Mouse (Mus musculus) midbrain, embryonic 10.5 days (tissue): ENCODE measurements around the gene Asic4. TPM values are rescaled to one million over a fixed set of nuclear protein-coding genes. Genes with fewer than 3 reads are reported as not detected.

Experiments
- DNase-seq: peaks from one replicate; pipeline ENCODE4 v3.0.0-alpha.2; 2017; ENCODE audit warnings: low spot score
- H3K27ac ChIP-seq: fragments of 300-500 bp; sonication (generic); replicated peaks from 2 replicates; pipeline ENCODE4 v1.5.1; 2016; ENCODE audit warnings: mild to moderate bottlenecking
- H3K27me3 ChIP-seq: fragments of 300-500 bp; sonication (generic); 2 replicates; pipeline ENCODE4 v1.6.1; 2016; ENCODE audit warnings: low read depth, mild to moderate bottlenecking; ENCODE audit not compliant: poor library complexity, severe bottlenecking
- H3K36me3 ChIP-seq: fragments of 300-500 bp; sonication (generic); 2 replicates; pipeline ENCODE4 v1.6.1; 2016; ENCODE audit warnings: mild to moderate bottlenecking, moderate library complexity
- H3K4me1 ChIP-seq: fragments of 300-500 bp; sonication (generic); 2 replicates; pipeline ENCODE4 v1.6.1; 2016
- H3K4me3 ChIP-seq: fragments of 300-500 bp; sonication (generic); 2 replicates; pipeline ENCODE4 v1.5.1; 2016; ENCODE audit warnings: mild to moderate bottlenecking, moderate library complexity
- H3K9me3 ChIP-seq: fragments of 300-500 bp; sonication (generic); replicated peaks from 2 replicates; pipeline ENCODE4 v1.6.1; 2016; ENCODE audit warnings: mild to moderate bottlenecking
- WGBS: fragments of 180-500 bp; shearing (Covaris S2); methylation state at CpG from one replicate; pipeline ENCODE4 v1.1.7; 2016; 5-methylcytosine and 5-hydroxymethylcytosine counted together
- polyA plus RNA-seq: library from polyadenylated mRNA; unstranded; fragments of >200 nt; fragmentation: Nextera tagmentation; extraction: Ambion mirVana; gene quantifications from 2 replicates; pipeline ENCODE4 v1.2.1, GENCODE M21; 2016

Asic4 gene
- polyA plus RNA-seq, 1 experiment from 2014 or later = 6.1 TPM

DNA sequence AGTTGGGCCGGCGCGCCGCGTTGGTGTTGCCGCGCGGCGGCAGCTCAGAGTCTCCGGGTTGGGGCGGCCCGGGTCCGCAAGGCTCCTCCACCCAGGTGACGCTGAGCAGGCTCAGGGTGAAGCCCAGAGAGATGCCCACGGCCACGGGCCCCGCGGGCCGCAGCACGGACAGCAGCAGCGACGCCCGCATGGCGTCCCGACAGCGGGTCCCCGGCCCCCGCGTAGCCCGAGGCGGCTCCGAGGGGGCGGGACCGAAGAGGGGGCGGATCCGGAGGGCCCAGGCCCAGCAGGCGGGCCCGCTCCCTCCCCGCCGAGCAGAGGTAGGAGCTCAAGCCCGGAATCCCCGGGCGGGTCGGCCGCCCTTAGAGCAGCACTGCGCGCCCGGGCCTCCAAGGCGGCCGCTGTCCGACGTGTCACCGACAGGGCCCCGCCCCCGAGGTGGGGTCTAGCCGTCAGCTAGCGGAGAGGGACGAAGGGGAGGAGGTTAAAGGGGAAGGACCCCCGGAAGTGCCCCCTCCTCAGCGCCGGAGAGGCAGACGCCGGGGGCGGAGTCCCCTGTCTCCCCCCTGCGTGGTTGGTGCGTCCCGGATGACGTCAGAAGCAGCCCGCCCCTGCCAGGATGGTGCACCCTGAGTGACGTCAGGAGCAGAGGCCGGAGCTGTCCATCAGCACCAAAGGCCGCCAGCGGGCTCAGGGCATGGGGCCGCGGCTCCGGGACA lies 28.8 kb downstream of the Asic4 start, which contains the start of the genes Chpf and Tmem198:
Chpf (minus strand) TSS at position 392 of the 719 bp plus-strand sequence.
Tmem198 (plus strand) TSS at position 617 of the 719 bp plus-strand sequence.
- Histone ChIP-seq H3K36me3 (peaks cover 41% of the 10 kb centered on the region), H3K9me3 (no peaks in the 10 kb centered on the region), H3K4me3 (peak within 1 kb of the TSS; percentile 94), H3K4me1 (peaks cover 38% of the 10 kb centered on the region), H3K27ac (peak within 1 kb of the TSS; percentile 89), H3K27me3 (peaks cover 61% of the 10 kb centered on the region)
- peak; percentile 100 for DNase-seq
- WGBS = under 1% methylated on average over 69 of the region's 76 CpGs

- 1% methylated on average over 24 of the region's 24 CpGs for WGBS
- DNase-seq = no peak
These were observed 29.4 kb downstream of the Asic4 start for GRCm38 (mm10) chr1:75479635-75479989.

GRCm38 (mm10) chr1:75480036-75480435 lies 29.8 kb downstream of the Asic4 start:
- Histone ChIP-seq H3K27ac (peak overlapping the region; percentile 89), H3K27me3 (peaks cover 70% of the 10 kb centered on the region), H3K36me3 (peaks cover 41% of the 10 kb centered on the region), H3K4me1 (peaks cover 38% of the 10 kb centered on the region), H3K9me3 (no peaks in the 10 kb centered on the region), H3K4me3 (peak overlapping the region; percentile 94)
- WGBS = 17% methylated on average over 13 of the region's 13 CpGs
- DNase-seq = no peak

More at GRCm38 (mm10) chr1:75479635-75479989, 29.4 kb downstream of the Asic4 start:
- Histone ChIP-seq H3K4me3 (peak overlapping the region; percentile 94), H3K9me3 (no peaks in the 10 kb centered on the region), H3K4me1 (peaks cover 38% of the 10 kb centered on the region), H3K36me3 (peaks cover 41% of the 10 kb centered on the region), H3K27ac (peak overlapping the region; percentile 89), H3K27me3 (peaks cover 67% of the 10 kb centered on the region)

DNA sequence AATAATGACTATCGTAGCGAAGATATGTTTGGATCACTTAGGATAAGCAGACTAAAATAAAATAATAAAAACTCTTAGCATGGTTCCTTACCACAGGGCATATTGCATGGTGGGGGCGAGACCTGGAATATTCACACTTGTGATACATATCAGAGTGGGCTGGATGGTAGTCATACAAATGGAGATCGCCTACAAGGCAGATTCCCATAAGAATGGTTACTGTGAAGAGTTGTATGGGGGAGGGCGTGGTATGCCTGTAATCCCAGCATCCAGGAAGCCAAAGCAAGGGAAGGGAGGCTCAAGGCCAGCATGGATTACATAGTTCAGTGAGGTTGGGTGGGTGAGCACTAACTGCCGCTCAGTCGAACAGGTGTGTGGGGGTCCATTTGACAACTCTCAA lies 30.5 kb downstream of the Asic4 start:
- H3K36me3 ChIP-seq = peaks cover 38% of the 10 kb centered on the region
- H3K9me3 ChIP-seq = no peaks in the 10 kb centered on the region
- peak overlapping the region; percentile 94; the same call in 1 of the 2 replicates for H3K4me3 ChIP-seq
- peaks cover 38% of the 10 kb centered on the region for H3K4me1 ChIP-seq
- DNase-seq = no peak
- no peak overlapping the region for H3K27ac ChIP-seq
- peaks cover 70% of the 10 kb centered on the region for H3K27me3 ChIP-seq
- 87% methylated on average over 7 of the region's 7 CpGs for WGBS

- no peak for DNase-seq
- whole genome bisulfite sequencing = 5% methylated on average over 24 of the region's 24 CpGs
- Histone ChIP-seq H3K36me3 (peaks cover 41% of the 10 kb centered on the region), H3K4me3 (peak overlapping the region; percentile 63), H3K9me3 (no peaks in the 10 kb centered on the region), H3K4me1 (peaks cover 29% of the 10 kb centered on the region), H3K27me3 (peaks cover 100% of the 10 kb centered on the region), H3K27ac (no peak overlapping the region)
These were observed 36.3 kb downstream of the Asic4 start for GRCm38 (mm10) chr1:75486561-75486960.

- H3K4me3 ChIP-seq = peak overlapping the region; percentile 63
- H3K4me1 ChIP-seq = peaks cover 29% of the 10 kb centered on the region
- DNase-seq = peak; percentile 21
- peaks cover 100% of the 10 kb centered on the region for H3K27me3 ChIP-seq
- peaks cover 44% of the 10 kb centered on the region for H3K36me3 ChIP-seq
- 0% methylated on average over 13 of the region's 13 CpGs for WGBS
- no peak overlapping the region for H3K27ac ChIP-seq
- no peaks in the 10 kb centered on the region for H3K9me3 ChIP-seq
These were observed 36.8 kb downstream of the Asic4 start for GRCm38 (mm10) chr1:75487040-75487404.

DNA sequence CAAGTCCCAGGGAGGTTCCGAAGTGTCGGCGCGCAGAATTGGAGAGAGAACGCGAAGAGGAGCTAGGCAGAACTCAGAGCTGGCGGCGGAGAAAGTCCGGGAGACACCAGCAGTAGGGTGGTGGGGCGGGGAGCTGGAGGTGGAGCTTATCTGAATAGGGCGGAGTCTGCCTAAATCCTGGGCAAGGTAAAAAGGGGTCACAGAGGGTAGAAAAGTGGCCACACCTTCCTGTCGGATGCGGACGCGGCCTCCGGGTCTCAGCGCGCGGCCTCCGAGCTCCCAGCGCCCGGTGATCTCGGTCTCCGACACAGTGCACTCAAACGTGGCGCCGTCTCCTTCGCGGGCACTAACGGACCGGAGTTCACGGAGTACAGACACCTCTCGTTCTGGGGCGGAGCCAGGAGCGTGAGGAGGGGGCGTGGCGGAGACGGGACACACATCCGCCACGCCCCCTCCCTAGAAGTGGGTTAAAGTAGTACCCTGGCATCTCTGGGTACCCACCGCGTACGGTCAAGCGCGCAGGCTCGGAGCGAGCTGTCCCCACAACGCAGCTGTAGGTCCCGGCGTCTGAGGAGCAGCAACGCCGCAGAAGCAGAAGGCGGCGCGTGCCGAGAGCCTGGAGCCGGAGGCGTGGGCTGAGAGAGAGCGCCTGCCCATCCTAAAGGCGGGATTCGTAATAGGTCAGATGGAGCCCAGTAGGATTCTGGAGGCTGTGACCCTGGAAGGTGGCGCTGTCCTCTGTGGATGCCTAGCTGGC lies 37.3 kb downstream of the Asic4 start:
- under 1% methylated on average over 62 of the region's 62 CpGs for WGBS
- Histone ChIP-seq H3K36me3 (peaks cover 46% of the 10 kb centered on the region), H3K4me3 (peak overlapping the region; percentile 63), H3K27me3 (peaks cover 100% of the 10 kb centered on the region), H3K9me3 (no peaks in the 10 kb centered on the region), H3K27ac (no peak overlapping the region), H3K4me1 (peaks cover 33% of the 10 kb centered on the region)
- DNase-seq = peak; percentile 82

- Histone ChIP-seq H3K27me3 (peaks cover 99% of the 10 kb centered on the region), H3K4me3 (no peak overlapping the region), H3K9me3 (no peaks in the 10 kb centered on the region), H3K36me3 (peaks cover 26% of the 10 kb centered on the region), H3K4me1 (peaks cover 36% of the 10 kb centered on the region), H3K27ac (no peak overlapping the region)
- DNase-seq = no peak
- WGBS = 82% methylated on average over 34 of the region's 34 CpGs
These were observed 40.7 kb downstream of the Asic4 start for GRCm38 (mm10) chr1:75490785-75491551.

GRCm38 (mm10) chr1:75492579-75493170 lies 42.4 kb downstream of the Asic4 start:
- no peaks in the 10 kb centered on the region for H3K9me3 ChIP-seq
- no peak for DNase-seq
- H3K27me3 ChIP-seq = peaks cover 84% of the 10 kb centered on the region
- peaks cover 43% of the 10 kb centered on the region for H3K36me3 ChIP-seq
- H3K27ac ChIP-seq = no peak overlapping the region
- WGBS = 31% methylated on average over 24 of the region's 24 CpGs
- peaks cover 20% of the 10 kb centered on the region for H3K4me1 ChIP-seq
- no peak overlapping the region for H3K4me3 ChIP-seq

DNA sequence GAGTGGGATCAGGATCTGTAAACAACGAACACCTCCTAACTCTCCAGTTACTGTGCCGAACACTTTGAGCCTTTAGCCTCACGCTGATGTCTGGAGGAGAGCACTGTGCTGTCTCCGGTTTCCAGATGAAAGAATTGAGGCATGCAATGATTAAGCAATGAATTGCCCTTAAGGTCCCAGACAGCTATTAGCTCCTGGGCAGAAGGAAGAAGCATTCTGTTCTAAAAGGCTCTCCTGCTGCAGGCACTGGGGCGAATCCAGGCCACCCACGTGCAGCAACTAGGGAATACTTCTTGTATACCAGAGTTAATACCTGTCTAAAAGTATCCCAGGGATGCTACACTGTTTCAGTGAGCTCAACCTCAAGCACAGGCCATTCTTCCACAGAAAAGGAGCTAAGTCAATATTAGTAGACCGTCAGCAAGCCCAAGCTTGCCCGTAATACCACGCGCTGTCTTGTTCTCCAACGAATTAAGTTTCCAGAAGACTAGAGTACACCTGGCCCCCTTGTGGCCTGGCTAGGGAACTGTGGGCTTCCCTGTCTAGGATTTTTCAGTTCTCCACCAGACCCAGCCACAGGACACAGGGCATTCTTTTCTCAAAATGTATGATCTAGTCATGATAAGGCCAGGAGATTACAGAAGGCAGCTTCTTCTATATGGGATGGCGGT lies 44.8 kb downstream of the Asic4 start:
- Histone ChIP-seq H3K9me3 (no peaks in the 10 kb centered on the region), H3K36me3 (peaks cover 62% of the 10 kb centered on the region), H3K4me3 (no peak overlapping the region), H3K27me3 (peaks cover 61% of the 10 kb centered on the region), H3K27ac (no peak overlapping the region), H3K4me1 (peaks cover 12% of the 10 kb centered on the region; the same call in 1 of the 2 replicates)
- WGBS = 52% methylated on average over 12 of the region's 12 CpGs
- peak; percentile 59 for DNase-seq

- Histone ChIP-seq H3K4me1 (peaks cover 10% of the 10 kb centered on the region; the same call in 1 of the 2 replicates), H3K9me3 (no peaks in the 10 kb centered on the region), H3K4me3 (no peak overlapping the region), H3K27me3 (peaks cover 34% of the 10 kb centered on the region), H3K36me3 (peaks cover 83% of the 10 kb centered on the region), H3K27ac (no peak overlapping the region)
- 90% methylated on average over 4 of the region's 4 CpGs for WGBS
- no peak for DNase-seq
These were observed 48.7 kb downstream of the Asic4 start for GRCm38 (mm10) chr1:75498897-75499296.

DNA sequence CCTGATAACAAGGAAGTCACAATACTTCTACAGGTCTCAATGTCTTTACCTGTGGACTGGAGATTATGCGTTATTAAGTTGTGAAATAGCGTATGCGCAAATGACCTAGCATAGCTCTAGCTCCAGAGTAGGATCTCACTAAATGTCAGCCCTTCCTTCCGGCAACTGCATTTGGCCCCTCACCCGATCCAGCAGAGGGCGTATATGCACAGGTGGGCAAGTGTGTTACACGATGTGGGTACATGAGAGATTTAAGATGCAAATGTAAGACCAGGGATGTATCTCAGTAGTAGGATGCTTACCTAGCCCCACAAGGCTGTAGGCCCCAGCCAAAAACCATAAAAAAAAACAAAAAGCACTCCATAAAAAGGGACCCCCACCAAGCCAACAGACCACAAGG lies 49.2 kb downstream of the Asic4 start:
- H3K4me3 ChIP-seq = no peak overlapping the region
- no peak for DNase-seq
- H3K27me3 ChIP-seq = peaks cover 35% of the 10 kb centered on the region
- H3K36me3 ChIP-seq = peaks cover 83% of the 10 kb centered on the region
- no peak overlapping the region for H3K27ac ChIP-seq
- H3K9me3 ChIP-seq = no peaks in the 10 kb centered on the region
- 83% methylated on average over 7 of the region's 7 CpGs for WGBS
- peaks cover 15% of the 10 kb centered on the region for H3K4me1 ChIP-seq
